Mouse (Mus musculus) heart, postnatal 0 days (tissue): ENCODE data around the gene Qtrt2. TPM values are rescaled to one million over a fixed set of nuclear protein-coding genes. Genes with fewer than 3 reads are reported as not detected.

Experiments used
- ATAC-seq: fragments of 200-750 bp; cut with Nextera tagmentation; 2 replicates; pipeline ENCODE4 v1.8.0; 2017; ENCODE audit warnings: low read depth, moderate number of reproducible peaks, moderate library complexity; ENCODE audit not compliant: insufficient read depth
- DNase-seq: peaks from one replicate; pipeline ENCODE4 v3.0.0-alpha.2; 2016; ENCODE audit warnings: low spot score
- H3K27ac ChIP-seq: fragments of 300-500 bp; sonication (generic); 2 replicates; pipeline ENCODE4 v1.5.1; 2014; ENCODE audit warnings: low read depth, mild to moderate bottlenecking
- H3K27me3 ChIP-seq: fragments of 300-500 bp; sonication (generic); 2 replicates; pipeline ENCODE4 v1.6.1; 2014; ENCODE audit warnings: low read length, mixed read lengths; ENCODE audit not compliant: control insufficient read depth, insufficient read depth
- H3K36me3 ChIP-seq: fragments of 300-500 bp; sonication (generic); replicated peaks from 2 replicates; pipeline ENCODE4 v1.6.1; 2014; ENCODE audit warnings: low read length, mixed read lengths; ENCODE audit not compliant: control insufficient read depth, insufficient read depth
- H3K4me1 ChIP-seq: fragments of 300-500 bp; sonication (generic); 2 replicates; pipeline ENCODE4 v1.6.1; 2014; ENCODE audit warnings: antibody characterized with exemption; ENCODE audit not compliant: control insufficient read depth, insufficient read depth
- H3K4me2 ChIP-seq: fragments of 300-500 bp; sonication (generic); 2 replicates; pipeline ENCODE4 v1.6.1; 2014; ENCODE audit warnings: low read depth, mild to moderate bottlenecking, low read length, moderate library complexity
- H3K4me3 ChIP-seq: fragments of 300-500 bp; sonication (generic); 2 replicates; pipeline ENCODE4 v1.5.1; 2014; ENCODE audit warnings: low read depth, low read length
- H3K9ac ChIP-seq: fragments of 300-500 bp; sonication (generic); replicated peaks from 2 replicates; pipeline ENCODE4 v1.6.1; 2014; ENCODE audit warnings: low read depth, low read length, mixed read lengths
- H3K9me3 ChIP-seq: fragments of 300-500 bp; sonication (generic); replicated peaks from 2 replicates; pipeline ENCODE4 v1.6.1; 2016; ENCODE audit warnings: low read length; ENCODE audit not compliant: control insufficient read depth
- CTCF ChIP-seq: IDR thresholded peaks from 2 replicates; pipeline ENCODE4 v1.5.1; 2016; ENCODE audit warnings: antibody characterized with exemption, control low read depth, low read depth
- EP300 ChIP-seq: IDR thresholded peaks from 2 replicates; pipeline ENCODE4 v1.6.1; 2016; ENCODE audit warnings: antibody characterized with exemption, low read depth
- WGBS: fragments of 180-500 bp; shearing (Covaris S2); extraction: QIAGEN DNeasy Blood & Tissue Kit; methylation state at CpG from one replicate; pipeline ENCODE4 v1.1.7; 2014; 5-methylcytosine and 5-hydroxymethylcytosine counted together
- polyA plus RNA-seq: library from polyadenylated mRNA; unstranded; fragments of >200 nt; fragmentation: Nextera tagmentation; extraction: Ambion mirVana; gene quantifications from 2 replicates; pipeline ENCODE4 v1.2.1, GENCODE M21; 2015
- total RNA-seq: library from RNA; depleted of rRNA; stranded (reverse); fragments of >200 nt; gene quantifications from 2 replicates; pipeline ENCODE4 v1.2.3, GENCODE M21; 2014; ENCODE audit warnings: low replicate concordance

Gene Qtrt2
- total and polyA plus RNA-seq, 2 experiments from 2014 or later = 9.5 to 30.0 TPM

- Histone ChIP-seq H3K9ac (no peak overlapping the region), H3K36me3 (no peaks in the 10 kb centered on the region), H3K27ac (no peak overlapping the region), H3K4me2 (no peak overlapping the region), H3K9me3 (no peaks in the 10 kb centered on the region), H3K4me3 (no peak overlapping the region), H3K4me1 (no peaks in the 10 kb centered on the region), H3K27me3 (no peaks in the 10 kb centered on the region)
- no peak for DNase-seq
- WGBS = 48% methylated on average over 4 of the region's 4 CpGs
- ATAC-seq = no peak
- TF ChIP-seq CTCF (no peak), EP300 (no peak)
These were observed 26.5 kb downstream of the Qtrt2 start for GRCm38 (mm10) chr16:43900138-43900537.

DNA sequence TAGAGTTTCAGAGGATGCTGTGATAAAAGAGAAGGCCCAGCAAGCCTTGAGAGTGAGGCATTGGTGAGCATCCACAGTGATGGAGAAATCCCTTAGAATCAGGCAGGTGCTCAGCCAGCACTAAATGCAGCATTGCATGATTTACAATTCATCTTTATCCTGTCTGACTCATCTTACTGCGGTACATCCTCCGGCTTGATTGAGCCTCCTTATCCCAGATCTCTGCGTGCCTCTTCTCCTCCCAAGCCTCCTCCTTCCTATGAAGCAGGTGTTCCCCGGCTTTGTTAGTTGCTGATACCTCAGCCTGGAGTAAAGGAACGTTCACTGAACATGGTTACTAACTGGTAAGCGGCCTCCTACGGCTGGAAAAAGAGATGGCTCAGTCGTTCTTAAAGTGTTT lies 32.1 kb downstream of the Qtrt2 start:
- H3K9ac ChIP-seq = no peak overlapping the region
- no peaks in the 10 kb centered on the region for H3K9me3 ChIP-seq
- no peaks in the 10 kb centered on the region for H3K36me3 ChIP-seq
- H3K4me1 ChIP-seq = peaks cover 8% of the 10 kb centered on the region; the same call in 1 of the 2 replicates
- TF ChIP-seq EP300 (no peak), CTCF (no peak)
- WGBS = 74% methylated on average over 8 of the region's 8 CpGs
- DNase-seq (no peak), ATAC-seq (no peak)
- no peak overlapping the region for H3K4me2 ChIP-seq
- H3K27ac ChIP-seq = no peak overlapping the region
- no peaks in the 10 kb centered on the region for H3K27me3 ChIP-seq
- no peak overlapping the region for H3K4me3 ChIP-seq

GRCm38 (mm10) chr16:43890747-43891336 lies 35.8 kb downstream of the Qtrt2 start:
- no peaks in the 10 kb centered on the region for H3K27me3 ChIP-seq
- H3K9ac ChIP-seq = no peak overlapping the region
- 54% methylated on average over 4 of the region's 4 CpGs for WGBS
- no peaks in the 10 kb centered on the region for H3K36me3 ChIP-seq
- H3K9me3 ChIP-seq = no peaks in the 10 kb centered on the region
- H3K4me3 ChIP-seq = no peak overlapping the region
- DNase-seq (no peak), ATAC-seq (no peak)
- H3K4me1 ChIP-seq = peaks cover 12% of the 10 kb centered on the region
- H3K4me2 ChIP-seq = peak overlapping the region; percentile 63; the same call in 1 of the 2 replicates
- TF ChIP-seq CTCF (no peak), EP300 (no peak)
- no peak overlapping the region; the same call in 1 of the 2 replicates for H3K27ac ChIP-seq

GRCm38 (mm10) chr16:43890005-43890336 lies 36.6 kb downstream of the Qtrt2 start:
- H3K4me1 ChIP-seq = peaks cover 12% of the 10 kb centered on the region
- peak; percentile 44 for TF ChIP-seq CTCF
- no peak for TF ChIP-seq EP300
- H3K27ac ChIP-seq = peak overlapping the region; percentile 67
- peak overlapping the region; percentile 66 for H3K9ac ChIP-seq
- DNase-seq (peak; percentile 82), ATAC-seq (peak; percentile 93)
- H3K27me3 ChIP-seq = no peaks in the 10 kb centered on the region
- 0% methylated on average over 9 of the region's 9 CpGs for WGBS
- peak overlapping the region; percentile 68 for H3K4me3 ChIP-seq
- peak overlapping the region; percentile 63 for H3K4me2 ChIP-seq
- H3K36me3 ChIP-seq = no peaks in the 10 kb centered on the region
- no peaks in the 10 kb centered on the region for H3K9me3 ChIP-seq

DNA sequence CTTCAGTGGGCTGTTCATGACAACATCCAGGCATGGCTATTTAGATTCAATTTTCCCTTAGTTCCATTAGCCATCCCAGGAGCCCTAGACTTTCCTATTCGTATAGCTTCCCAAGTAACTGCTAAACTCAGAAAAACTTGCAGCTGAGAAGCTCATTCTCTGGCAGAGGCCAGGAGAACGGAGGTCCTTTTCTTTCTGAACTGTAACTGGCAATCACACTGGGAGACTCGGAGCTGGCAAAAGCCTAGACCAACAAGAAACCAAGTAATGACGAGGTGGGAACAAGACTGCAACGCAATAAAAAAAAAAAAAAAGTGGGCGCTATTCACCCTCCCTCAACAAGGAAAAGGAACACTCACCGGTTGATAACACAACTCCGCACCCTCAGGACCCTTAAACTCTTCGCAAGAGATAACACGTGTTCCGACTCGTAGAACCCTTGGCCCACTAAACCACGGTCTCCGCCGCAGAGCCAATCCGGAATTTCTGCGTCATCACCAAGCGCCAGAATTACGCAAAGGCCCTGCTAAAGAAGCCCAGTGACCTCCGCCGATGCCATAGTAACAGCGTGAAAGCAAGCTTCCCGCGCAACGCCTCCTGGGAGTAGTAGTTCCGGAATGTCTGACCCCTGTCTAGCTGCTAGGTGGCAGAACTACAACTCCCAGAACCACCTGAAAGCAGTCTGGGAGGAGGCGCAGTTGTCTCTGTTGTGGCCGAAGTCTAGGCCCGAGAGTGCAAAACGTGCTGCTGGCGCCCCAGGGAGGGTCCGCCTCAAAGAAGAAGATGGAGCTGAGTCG lies 37.2 kb downstream of the Qtrt2 start, which contains the start of gene Ccdc191:
Gene Ccdc191 (plus strand): TSS at position 593 of the 797 bp plus-strand sequence.
- Histone ChIP-seq H3K9ac (peak within 1 kb of the TSS; percentile 66), H3K4me2 (peak within 1 kb of the TSS; percentile 70), H3K27me3 (no peaks in the 10 kb centered on the region), H3K9me3 (no peaks in the 10 kb centered on the region), H3K4me3 (peak within 1 kb of the TSS; percentile 68), H3K4me1 (peaks cover 12% of the 10 kb centered on the region), H3K27ac (peak within 1 kb of the TSS; percentile 67), H3K36me3 (no peaks in the 10 kb centered on the region)
- TF ChIP-seq EP300 = no peak
- TF ChIP-seq CTCF = no peak; the same call in 1 of the 2 replicates
- WGBS = under 1% methylated on average over 33 of the region's 33 CpGs
- DNase-seq = peak; percentile 100
- ATAC-seq = peak; percentile 100
